Mouse (Mus musculus): Measurements from ENCODE around the gene Ccnj. TPM values are rescaled to one million over a fixed set of nuclear protein-coding genes. Genes with fewer than 3 reads are reported as not detected.

Ccnj gene
- polyA plus RNA-seq, 1 experiment, result 8.4 TPM

DNA sequence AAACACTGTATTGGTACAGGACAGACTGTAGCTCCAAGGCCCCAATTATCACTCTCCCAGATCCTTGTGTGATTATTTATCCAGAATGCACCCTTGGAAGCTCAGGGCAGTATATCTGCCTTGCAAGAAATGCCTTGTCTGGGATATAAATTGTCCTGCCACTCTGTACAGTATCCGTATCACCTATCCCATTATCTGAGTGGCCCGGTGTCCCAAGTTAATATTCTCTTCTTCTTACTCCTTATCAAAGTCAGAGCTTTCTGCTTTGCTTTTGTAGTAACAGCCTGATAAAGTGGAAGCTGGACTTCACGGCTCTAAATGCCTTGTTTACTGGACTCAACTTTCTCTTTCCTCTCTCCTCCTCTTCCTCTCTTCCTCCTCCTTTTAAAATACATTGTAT, 18.3 kb upstream of the Ccnj start:
- H3K27ac ChIP-seq (ENCODE audit: insufficient read depth, low read length), result no peak overlapping the region
- WGBS, result 63% methylated on average over 3 of the region's 3 CpGs
- no peak for DNase-seq (ENCODE audit: low read depth in 1 of 2, low spot score in 2 of 2)
- peaks cover 4% of the 10 kb centered on the region; the same call in 1 of the 2 replicates for H3K36me3 ChIP-seq (ENCODE audit: control insufficient read depth, insufficient read depth, low read length)
- H3K4me3 ChIP-seq (ENCODE audit: extremely low read depth, insufficient read depth, insufficient read length), result no peak overlapping the region
- no peak for TF ChIP-seq CTCF (IDR thresholded peaks at IDR 0.05; ENCODE audit: extremely low read depth, insufficient read depth, insufficient read length, insufficient replicate concordance)
- no peaks in the 10 kb centered on the region for H3K27me3 ChIP-seq (ENCODE audit: control insufficient read depth, insufficient read depth, low read length)
- peaks cover 1% of the 10 kb centered on the region; the same call in 1 of the 2 replicates for H3K4me1 ChIP-seq (ENCODE audit: control insufficient read depth, insufficient read depth, insufficient read length)

DNA sequence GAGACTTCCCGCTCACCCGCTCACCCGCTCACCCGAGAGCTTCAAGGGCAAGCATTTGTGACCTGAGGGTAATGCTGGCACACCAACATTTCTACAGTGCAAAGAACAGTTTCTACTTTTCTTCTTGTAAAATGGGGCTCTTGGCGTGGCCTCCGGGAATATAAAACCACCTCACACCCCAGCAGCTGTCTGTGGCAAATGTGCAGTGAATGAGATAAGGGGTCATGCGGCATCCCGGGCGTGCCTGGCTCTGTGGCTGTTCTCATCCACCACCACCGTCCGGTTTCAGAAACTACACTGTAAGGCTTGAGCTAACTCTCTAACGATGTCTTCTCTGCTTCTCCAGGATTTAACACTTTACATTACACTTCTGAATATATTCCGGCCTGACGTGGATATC, 17.7 kb upstream of the Ccnj start:
- no peak overlapping the region; the same call in 1 of the 2 replicates for H3K27ac ChIP-seq (ENCODE audit: insufficient read depth, low read length)
- no peaks in the 10 kb centered on the region for H3K27me3 ChIP-seq (ENCODE audit: control insufficient read depth, insufficient read depth, low read length)
- WGBS, result 39% methylated on average over 14 of the region's 14 CpGs
- no peak for DNase-seq (ENCODE audit: low read depth in 1 of 2, low spot score in 2 of 2)
- peaks cover 7% of the 10 kb centered on the region for H3K4me1 ChIP-seq (ENCODE audit: control insufficient read depth, insufficient read depth, insufficient read length)
- no peak overlapping the region for H3K4me3 ChIP-seq (ENCODE audit: extremely low read depth, insufficient read depth, insufficient read length)
- H3K36me3 ChIP-seq (ENCODE audit: control insufficient read depth, insufficient read depth, low read length), result peaks cover 4% of the 10 kb centered on the region; the same call in 1 of the 2 replicates
- no peak for TF ChIP-seq CTCF (IDR thresholded peaks at IDR 0.05; ENCODE audit: extremely low read depth, insufficient read depth, insufficient read length, insufficient replicate concordance)
- TF ChIP-seq POLR2A (IDR thresholded peaks at IDR 0.05; ENCODE audit: low read depth, low read length), result no peak

DNA sequence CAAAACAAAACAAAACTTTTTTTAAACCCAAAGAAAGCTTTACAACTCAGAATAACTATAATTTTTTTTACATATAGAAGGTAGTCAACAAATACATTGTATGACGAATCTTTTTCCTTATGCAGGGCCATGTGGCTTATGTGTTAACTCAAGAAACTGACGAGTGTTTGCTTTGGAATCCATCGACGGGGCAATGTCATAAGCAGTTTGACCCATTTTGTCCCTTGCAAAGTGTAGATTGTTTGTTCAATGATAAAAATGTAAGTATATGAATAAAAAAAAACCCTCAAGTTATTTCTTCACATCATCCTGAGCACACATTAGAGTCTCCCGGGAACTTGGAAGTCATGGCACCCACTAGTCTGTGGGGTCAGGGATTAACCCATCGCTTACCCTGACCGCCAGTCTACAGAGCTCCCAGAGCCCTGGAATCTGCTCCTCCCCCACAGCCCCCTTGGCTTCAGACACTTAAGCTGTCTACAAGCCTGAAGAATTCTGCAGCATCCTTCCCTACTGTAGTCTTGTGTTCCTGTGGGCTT, 15.4 kb upstream of the Ccnj start:
- 93% methylated on average over 7 of the region's 7 CpGs for WGBS
- TF ChIP-seq POLR2A (IDR thresholded peaks at IDR 0.05; ENCODE audit: low read depth, low read length) (no peak), CTCF (IDR thresholded peaks at IDR 0.05; ENCODE audit: extremely low read depth, insufficient read depth, insufficient read length, insufficient replicate concordance) (no peak)
- H3K4me1 ChIP-seq (ENCODE audit: control insufficient read depth, insufficient read depth, insufficient read length), result peaks cover 21% of the 10 kb centered on the region
- H3K36me3 ChIP-seq (ENCODE audit: control insufficient read depth, insufficient read depth, low read length), result peaks cover 4% of the 10 kb centered on the region; the same call in 1 of the 2 replicates
- H3K27ac ChIP-seq (ENCODE audit: insufficient read depth, low read length), result no peak overlapping the region
- no peaks in the 10 kb centered on the region for H3K27me3 ChIP-seq (ENCODE audit: control insufficient read depth, insufficient read depth, low read length)
- no peak overlapping the region for H3K4me3 ChIP-seq (ENCODE audit: extremely low read depth, insufficient read depth, insufficient read length)
- DNase-seq (ENCODE audit: low read depth in 1 of 2, low spot score in 2 of 2), result no peak

DNA sequence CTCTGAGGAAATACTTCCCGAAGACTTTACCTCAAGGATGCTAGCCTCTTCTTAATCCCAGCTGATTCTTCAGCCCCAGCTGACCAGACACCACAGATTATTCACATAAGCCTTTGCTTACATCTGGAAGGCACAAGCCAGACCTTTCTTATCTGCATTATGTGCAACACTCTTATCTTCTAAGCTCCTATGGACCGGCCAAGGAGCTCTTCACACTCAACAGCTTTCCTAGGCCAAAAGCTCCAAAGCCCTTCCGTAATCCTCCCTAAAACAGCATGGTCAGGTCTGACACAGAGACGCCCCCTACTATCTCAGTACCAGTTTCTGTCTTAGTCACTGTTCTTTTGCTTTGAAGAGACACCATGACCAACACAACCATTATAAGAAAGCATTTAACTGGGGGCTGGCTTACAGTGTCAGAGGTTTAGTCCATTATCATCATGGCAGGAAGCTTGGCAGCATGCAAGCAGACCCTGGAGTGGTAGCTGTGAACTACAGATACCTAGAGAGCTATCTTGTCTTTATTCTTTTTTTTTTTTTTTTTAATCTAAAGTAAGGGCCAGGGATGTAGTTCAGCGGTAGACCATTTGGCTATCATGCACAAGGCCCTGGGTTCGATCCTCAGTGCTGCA, 13.1 kb upstream of the Ccnj start:
- WGBS, result 79% methylated on average over 6 of the region's 6 CpGs
- Histone ChIP-seq H3K27me3 (ENCODE audit: control insufficient read depth, insufficient read depth, low read length) (no peaks in the 10 kb centered on the region), H3K4me1 (ENCODE audit: control insufficient read depth, insufficient read depth, insufficient read length) (peaks cover 29% of the 10 kb centered on the region), H3K36me3 (ENCODE audit: control insufficient read depth, insufficient read depth, low read length) (peaks cover 4% of the 10 kb centered on the region; the same call in 1 of the 2 replicates), H3K27ac (ENCODE audit: insufficient read depth, low read length) (peak overlapping the region; percentile 79), H3K4me3 (ENCODE audit: extremely low read depth, insufficient read depth, insufficient read length) (no peak overlapping the region)
- no peak for DNase-seq (ENCODE audit: low read depth in 1 of 2, low spot score in 2 of 2)
- TF ChIP-seq POLR2A (IDR thresholded peaks at IDR 0.05; ENCODE audit: low read depth, low read length) (no peak), CTCF (IDR thresholded peaks at IDR 0.05; ENCODE audit: extremely low read depth, insufficient read depth, insufficient read length, insufficient replicate concordance) (no peak)

DNA sequence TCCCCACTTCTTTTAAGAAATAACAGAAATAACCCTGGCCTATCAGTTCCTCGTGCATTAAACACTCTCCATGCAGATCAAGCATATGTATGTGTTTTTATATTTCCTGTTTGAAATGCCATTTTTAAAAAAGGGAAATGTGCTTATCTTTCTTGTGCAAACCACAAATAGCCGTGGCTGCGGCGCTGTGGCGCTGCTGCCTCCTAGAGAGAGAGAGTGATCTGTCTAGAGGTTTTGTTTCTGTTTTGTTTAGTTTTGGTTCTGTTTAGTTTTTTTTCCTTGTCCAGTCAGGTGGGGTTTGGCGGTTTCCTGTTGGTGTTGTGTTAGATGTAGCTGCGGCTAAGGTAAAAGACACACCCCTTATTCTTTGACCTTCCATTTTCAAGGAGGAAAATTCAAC, 12.3 kb upstream of the Ccnj start:
- no peaks in the 10 kb centered on the region for H3K27me3 ChIP-seq (ENCODE audit: control insufficient read depth, insufficient read depth, low read length)
- peaks cover 4% of the 10 kb centered on the region; the same call in 1 of the 2 replicates for H3K36me3 ChIP-seq (ENCODE audit: control insufficient read depth, insufficient read depth, low read length)
- TF ChIP-seq CTCF (IDR thresholded peaks at IDR 0.05; ENCODE audit: extremely low read depth, insufficient read depth, insufficient read length, insufficient replicate concordance) (peak; percentile 25; the same call in 1 of the 2 replicates), POLR2A (IDR thresholded peaks at IDR 0.05; ENCODE audit: low read depth, low read length) (no peak)
- no peak overlapping the region for H3K4me3 ChIP-seq (ENCODE audit: extremely low read depth, insufficient read depth, insufficient read length)
- peak overlapping the region; percentile 96 for H3K27ac ChIP-seq (ENCODE audit: insufficient read depth, low read length)
- H3K4me1 ChIP-seq (ENCODE audit: control insufficient read depth, insufficient read depth, insufficient read length), result peaks cover 31% of the 10 kb centered on the region
- WGBS, result 4% methylated on average over 7 of the region's 7 CpGs
- peak; percentile 77 to 78 for DNase-seq (ENCODE audit: low read depth in 1 of 2, low spot score in 2 of 2)

DNA sequence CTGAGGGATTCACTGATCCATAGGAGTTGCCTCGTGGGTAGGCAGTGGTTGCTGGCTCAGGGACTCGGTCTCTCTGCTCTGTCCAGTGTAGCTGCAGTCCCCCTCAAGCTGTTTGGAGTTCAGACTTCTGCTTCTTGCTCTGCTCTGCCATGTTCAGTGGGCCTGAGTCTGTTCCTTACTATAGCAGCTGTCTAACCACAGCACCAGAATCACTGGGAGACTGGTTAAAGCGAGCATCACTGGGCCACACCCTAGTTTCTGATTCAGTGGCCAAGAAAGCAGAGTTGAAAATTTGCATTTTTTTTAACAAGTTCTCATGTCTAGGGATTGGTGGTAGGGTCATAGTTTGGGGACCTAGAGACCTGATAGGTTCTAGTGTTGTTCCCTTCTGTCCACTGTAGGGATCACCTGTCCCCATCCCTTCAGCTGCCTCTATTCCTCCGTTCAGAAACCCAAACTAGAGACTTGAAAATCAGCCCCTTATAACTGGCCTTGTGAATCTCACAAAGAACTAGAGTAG, 9.7 kb upstream of the Ccnj start:
- peak overlapping the region; percentile 88 for H3K27ac ChIP-seq (ENCODE audit: insufficient read depth, low read length)
- DNase-seq (ENCODE audit: low read depth in 1 of 2, low spot score in 2 of 2), result peak; percentile 49 to 55
- no peaks in the 10 kb centered on the region for H3K36me3 ChIP-seq (ENCODE audit: control insufficient read depth, insufficient read depth, low read length)
- no peaks in the 10 kb centered on the region for H3K27me3 ChIP-seq (ENCODE audit: control insufficient read depth, insufficient read depth, low read length)
- WGBS, result 30% methylated on average over 4 of the region's 4 CpGs
- H3K4me1 ChIP-seq (ENCODE audit: control insufficient read depth, insufficient read depth, insufficient read length), result peaks cover 35% of the 10 kb centered on the region
- TF ChIP-seq POLR2A (IDR thresholded peaks at IDR 0.05; ENCODE audit: low read depth, low read length) (peak; percentile 29; the same call in 1 of the 2 replicates), CTCF (IDR thresholded peaks at IDR 0.05; ENCODE audit: extremely low read depth, insufficient read depth, insufficient read length, insufficient replicate concordance) (no peak)
- peak overlapping the region; percentile 61 for H3K4me3 ChIP-seq (ENCODE audit: extremely low read depth, insufficient read depth, insufficient read length)

DNA sequence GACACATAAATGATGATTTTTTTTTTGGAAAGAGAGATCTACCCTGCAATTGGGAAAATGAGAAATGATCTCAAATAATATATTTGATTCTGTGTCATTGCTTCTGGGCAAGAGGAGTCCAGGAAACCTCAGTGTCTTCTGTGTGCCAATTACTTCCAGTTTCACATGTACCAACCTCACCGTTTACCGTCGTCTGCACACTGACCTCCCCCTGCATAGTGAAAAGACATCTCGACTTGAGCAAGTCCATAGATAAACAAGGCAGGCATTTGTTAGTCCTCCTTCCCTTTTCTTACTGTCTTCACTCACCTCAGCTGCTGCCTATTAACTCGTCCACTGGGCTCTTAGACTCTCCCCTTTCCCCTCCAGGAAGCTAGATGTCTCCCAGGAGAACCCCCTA, 5.4 kb upstream of the Ccnj start:
- no peak for DNase-seq (ENCODE audit: low read depth in 1 of 2, low spot score in 2 of 2)
- Histone ChIP-seq H3K27me3 (ENCODE audit: control insufficient read depth, insufficient read depth, low read length) (no peaks in the 10 kb centered on the region), H3K4me1 (ENCODE audit: control insufficient read depth, insufficient read depth, insufficient read length) (peaks cover 14% of the 10 kb centered on the region), H3K27ac (ENCODE audit: insufficient read depth, low read length) (no peak overlapping the region), H3K4me3 (ENCODE audit: extremely low read depth, insufficient read depth, insufficient read length) (no peak overlapping the region), H3K36me3 (ENCODE audit: control insufficient read depth, insufficient read depth, low read length) (no peaks in the 10 kb centered on the region)
- 9% methylated on average over 5 of the region's 5 CpGs for WGBS
- TF ChIP-seq CTCF (IDR thresholded peaks at IDR 0.05; ENCODE audit: extremely low read depth, insufficient read depth, insufficient read length, insufficient replicate concordance) (no peak), POLR2A (IDR thresholded peaks at IDR 0.05; ENCODE audit: low read depth, low read length) (no peak)

Data from spleen, adult 2 months (tissue).